8 mouse cellular contexts compared by ENCODE assay signal in the genomic region with DNA sequence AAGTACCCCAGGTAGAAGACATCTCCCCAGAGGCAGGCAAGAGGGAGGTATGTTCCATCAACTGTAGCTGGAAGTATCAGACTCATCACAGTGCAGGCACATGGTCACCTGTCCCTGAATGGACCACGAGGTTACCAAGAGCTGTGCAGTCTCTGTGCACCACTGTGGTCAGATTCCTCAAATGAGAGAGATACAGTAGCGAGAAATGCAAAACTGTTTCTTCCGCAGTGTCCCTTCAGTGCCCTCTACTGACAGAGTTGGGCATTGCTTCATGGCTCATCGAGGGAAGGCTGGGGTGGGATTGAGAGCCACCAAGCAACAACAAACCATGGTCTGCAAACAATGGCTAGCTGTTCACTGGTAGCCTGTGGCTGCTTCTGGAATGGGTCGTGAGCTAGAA.
DNase-seq lines count a peak whose midpoint lies in the region; TF ChIP-seq lines count a peak whose summit lies in the region.

No protein-coding gene starts in this region.

- peak; percentile 37 for DNase-seq in gastrocnemius, adult 18-20 months (ENCODE audit: low spot score)
- no peak for DNase-seq in gastrocnemius, postnatal 25 days
- DNase-seq in NIH3T3 (ENCODE audit: low read depth) = peak; percentile 51
- peak; percentile 89 to 93 for DNase-seq in cerebellum, postnatal 14 days
- peak; percentile 83 to 85 for DNase-seq in frontal cortex, postnatal 36 days (ENCODE audit: low spot score in 2 of 2)
- peak; percentile 53 to 83 for DNase-seq in layer of hippocampus, adult 2 months (ENCODE audit: low spot score in 2 of 2)
- peak; percentile 72 for DNase-seq in lung, postnatal 10 days
- DNase-seq in right cerebral cortex, postnatal 4 days = peak; percentile 91

- peak; percentile 99 for TF ChIP-seq CTCF in layer of hippocampus, adult 2 months (conservative IDR thresholded peaks at IDR 0.05)

- H3K27ac ChIP-seq in layer of hippocampus, adult 2 months = peak overlapping the region; percentile 77

- H3K4me3 ChIP-seq in layer of hippocampus, adult 2 months = no peak overlapping the region
